Mouse (Mus musculus) stomach, embryonic 16.5 days (tissue): ENCODE results near the gene Rundc3b. TPM values are rescaled to one million over a fixed set of nuclear protein-coding genes. Genes with fewer than 3 reads are reported as not detected.

Experiments used
- ATAC-seq: fragments of 200-750 bp; cut with Nextera tagmentation; 2 replicates; pipeline ENCODE4 v1.8.0; 2017; ENCODE audit warnings: moderate number of reproducible peaks, moderate TSS enrichment; ENCODE audit not compliant: insufficient read depth, low FRiP score
- H3K27ac ChIP-seq: fragments of 300-500 bp; sonication (generic); 2 replicates; pipeline ENCODE4 v1.5.1; 2014; ENCODE audit warnings: low read length
- H3K27me3 ChIP-seq: fragments of 300-500 bp; sonication (generic); 2 replicates; pipeline ENCODE4 v1.6.1; 2014; ENCODE audit warnings: low read length, control low read depth, mixed read lengths; ENCODE audit not compliant: control insufficient read depth, insufficient read depth
- H3K36me3 ChIP-seq: fragments of 300-500 bp; sonication (generic); 2 replicates; pipeline ENCODE4 v1.6.1; 2014; ENCODE audit warnings: low read length; ENCODE audit not compliant: control insufficient read depth, insufficient read depth
- H3K4me1 ChIP-seq: fragments of 300-500 bp; sonication (generic); 2 replicates; pipeline ENCODE4 v1.6.1; 2014; ENCODE audit warnings: low read length, control low read depth, mixed read lengths; ENCODE audit not compliant: control insufficient read depth, insufficient read depth
- H3K4me2 ChIP-seq: fragments of 300-500 bp; sonication (generic); 2 replicates; pipeline ENCODE4 v1.6.1; 2014; ENCODE audit warnings: low read depth, low read length, mixed read lengths
- H3K4me3 ChIP-seq: fragments of 300-500 bp; sonication (generic); replicated peaks from 2 replicates; pipeline ENCODE4 v1.5.1; 2014; ENCODE audit warnings: mild to moderate bottlenecking, low read length
- H3K9ac ChIP-seq: fragments of 300-500 bp; sonication (generic); 2 replicates; pipeline ENCODE4 v1.6.1; 2014; ENCODE audit warnings: low read length
- H3K9me3 ChIP-seq: fragments of 300-500 bp; sonication (generic); replicated peaks from 2 replicates; pipeline ENCODE4 v1.6.1; 2016; ENCODE audit warnings: low read length, control low read depth; ENCODE audit not compliant: control insufficient read depth
- WGBS: fragments of 180-500 bp; shearing (Covaris S2); extraction: QIAGEN DNeasy Blood & Tissue Kit; methylation state at CpG from one replicate; pipeline ENCODE4 v1.1.7; 2014; 5-methylcytosine and 5-hydroxymethylcytosine counted together
- polyA plus RNA-seq: library from polyadenylated mRNA; unstranded; fragments of >200 nt; fragmentation: Nextera tagmentation; extraction: Ambion mirVana; gene quantifications from 2 replicates; pipeline ENCODE4 v1.2.1, GENCODE M21; 2015

The Rundc3b gene
- polyA plus RNA-seq, 1 experiment from 2014 or later = 2.0 TPM

GRCm38 (mm10) chr5:8634489-8634975 lies 11.8 kb upstream of the Rundc3b start:
- no peak overlapping the region for H3K4me2 ChIP-seq
- H3K27ac ChIP-seq = no peak overlapping the region
- H3K4me1 ChIP-seq = no peaks in the 10 kb centered on the region
- H3K9ac ChIP-seq = no peak overlapping the region
- no peak overlapping the region for H3K4me3 ChIP-seq
- H3K27me3 ChIP-seq = no peaks in the 10 kb centered on the region
- ATAC-seq = no peak
- H3K36me3 ChIP-seq = no peaks in the 10 kb centered on the region
- no peaks in the 10 kb centered on the region for H3K9me3 ChIP-seq

- no peaks in the 10 kb centered on the region for H3K36me3 ChIP-seq
- 72% methylated on average over 3 of the region's 3 CpGs for WGBS
- no peak overlapping the region for H3K4me3 ChIP-seq
- H3K4me2 ChIP-seq = no peak overlapping the region
- no peak overlapping the region for H3K27ac ChIP-seq
- H3K4me1 ChIP-seq = no peaks in the 10 kb centered on the region
- no peaks in the 10 kb centered on the region for H3K27me3 ChIP-seq
- no peak overlapping the region for H3K9ac ChIP-seq
- H3K9me3 ChIP-seq = no peaks in the 10 kb centered on the region
- no peak for ATAC-seq
Measured at GRCm38 (mm10) chr5:8632901-8633300, 10.1 kb upstream of the Rundc3b start.

- H3K27me3 ChIP-seq = no peaks in the 10 kb centered on the region
- H3K27ac ChIP-seq = peak overlapping the region; percentile 38; the same call in 1 of the 2 replicates
- ATAC-seq = peak; percentile 67
- H3K9me3 ChIP-seq = no peaks in the 10 kb centered on the region
- H3K4me1 ChIP-seq = no peaks in the 10 kb centered on the region
- H3K9ac ChIP-seq = peak overlapping the region; percentile 77
- WGBS = under 1% methylated on average over 46 of the region's 49 CpGs
- H3K36me3 ChIP-seq = no peaks in the 10 kb centered on the region
- H3K4me2 ChIP-seq = peak overlapping the region; percentile 99
- peak overlapping the region; percentile 86 for H3K4me3 ChIP-seq
Measured at GRCm38 (mm10) chr5:8622071-8622595, 619 bp downstream of the Rundc3b start.

GRCm38 (mm10) chr5:8571118-8571517 lies 51.6 kb downstream of the Rundc3b start:
- Histone ChIP-seq H3K9ac (no peak overlapping the region), H3K4me3 (no peak overlapping the region), H3K27ac (no peak overlapping the region), H3K36me3 (no peaks in the 10 kb centered on the region), H3K27me3 (no peaks in the 10 kb centered on the region), H3K4me1 (no peaks in the 10 kb centered on the region), H3K4me2 (no peak overlapping the region), H3K9me3 (no peaks in the 10 kb centered on the region)
- WGBS = 58% methylated on average over 3 of the region's 3 CpGs
- no peak for ATAC-seq

- 39% methylated on average over 3 of the region's 3 CpGs for WGBS
- Histone ChIP-seq H3K27me3 (no peaks in the 10 kb centered on the region), H3K9ac (no peak overlapping the region), H3K27ac (no peak overlapping the region), H3K4me1 (no peaks in the 10 kb centered on the region), H3K36me3 (no peaks in the 10 kb centered on the region), H3K4me3 (no peak overlapping the region), H3K4me2 (no peak overlapping the region), H3K9me3 (no peaks in the 10 kb centered on the region)
- no peak for ATAC-seq
Measured at GRCm38 (mm10) chr5:8566867-8567266, 55.9 kb downstream of the Rundc3b start.

- no peaks in the 10 kb centered on the region for H3K9me3 ChIP-seq
- H3K4me2 ChIP-seq = no peak overlapping the region
- no peaks in the 10 kb centered on the region for H3K36me3 ChIP-seq
- 60% methylated on average over 3 of the region's 5 CpGs for WGBS
- no peak overlapping the region for H3K4me3 ChIP-seq
- no peak for ATAC-seq
- H3K4me1 ChIP-seq = no peaks in the 10 kb centered on the region
- H3K27me3 ChIP-seq = no peaks in the 10 kb centered on the region
- H3K27ac ChIP-seq = no peak overlapping the region
- no peak overlapping the region for H3K9ac ChIP-seq
Measured at GRCm38 (mm10) chr5:8544512-8544911, 78.2 kb downstream of the Rundc3b start.

GRCm38 (mm10) chr5:8542631-8543207 lies 80.0 kb downstream of the Rundc3b start:
- H3K36me3 ChIP-seq = no peaks in the 10 kb centered on the region
- no peak overlapping the region for H3K9ac ChIP-seq
- no peak overlapping the region for H3K4me3 ChIP-seq
- WGBS = 38% methylated on average over 3 of the region's 3 CpGs
- H3K9me3 ChIP-seq = no peaks in the 10 kb centered on the region
- no peak overlapping the region for H3K4me2 ChIP-seq
- no peak for ATAC-seq
- H3K4me1 ChIP-seq = no peaks in the 10 kb centered on the region
- H3K27me3 ChIP-seq = no peaks in the 10 kb centered on the region
- no peak overlapping the region for H3K27ac ChIP-seq

GRCm38 (mm10) chr5:8541120-8542117 lies 81.3 kb downstream of the Rundc3b start:
- H3K36me3 ChIP-seq = no peaks in the 10 kb centered on the region
- H3K27ac ChIP-seq = no peak overlapping the region
- H3K27me3 ChIP-seq = no peaks in the 10 kb centered on the region
- H3K4me1 ChIP-seq = no peaks in the 10 kb centered on the region
- H3K9ac ChIP-seq = no peak overlapping the region
- no peaks in the 10 kb centered on the region for H3K9me3 ChIP-seq
- ATAC-seq = no peak
- no peak overlapping the region for H3K4me3 ChIP-seq
- WGBS = 75% methylated on average over 7 of the region's 7 CpGs
- no peak overlapping the region for H3K4me2 ChIP-seq

- 47% methylated on average over 3 of the region's 3 CpGs for WGBS
Measured at GRCm38 (mm10) chr5:8519006-8519405, 103.7 kb downstream of the Rundc3b start.

More at GRCm38 (mm10) chr5:8519006-8519405, 103.7 kb downstream of the Rundc3b start:
- no peak for ATAC-seq
- H3K4me3 ChIP-seq = no peak overlapping the region
- no peaks in the 10 kb centered on the region for H3K36me3 ChIP-seq
- no peak overlapping the region for H3K27ac ChIP-seq
- no peaks in the 10 kb centered on the region for H3K27me3 ChIP-seq
- H3K9me3 ChIP-seq = no peaks in the 10 kb centered on the region
- no peak overlapping the region for H3K9ac ChIP-seq
- H3K4me2 ChIP-seq = no peak overlapping the region
- H3K4me1 ChIP-seq = no peaks in the 10 kb centered on the region
